Mouse (Mus musculus): ENCODE results near the gene Prkar1a. TPM values are rescaled to one million over a fixed set of nuclear protein-coding genes. Genes with fewer than 3 reads are reported as not detected.

Gene Prkar1a
- polyA plus RNA-seq, 1 experiment from 2014 or later: 435 TPM

DNA sequence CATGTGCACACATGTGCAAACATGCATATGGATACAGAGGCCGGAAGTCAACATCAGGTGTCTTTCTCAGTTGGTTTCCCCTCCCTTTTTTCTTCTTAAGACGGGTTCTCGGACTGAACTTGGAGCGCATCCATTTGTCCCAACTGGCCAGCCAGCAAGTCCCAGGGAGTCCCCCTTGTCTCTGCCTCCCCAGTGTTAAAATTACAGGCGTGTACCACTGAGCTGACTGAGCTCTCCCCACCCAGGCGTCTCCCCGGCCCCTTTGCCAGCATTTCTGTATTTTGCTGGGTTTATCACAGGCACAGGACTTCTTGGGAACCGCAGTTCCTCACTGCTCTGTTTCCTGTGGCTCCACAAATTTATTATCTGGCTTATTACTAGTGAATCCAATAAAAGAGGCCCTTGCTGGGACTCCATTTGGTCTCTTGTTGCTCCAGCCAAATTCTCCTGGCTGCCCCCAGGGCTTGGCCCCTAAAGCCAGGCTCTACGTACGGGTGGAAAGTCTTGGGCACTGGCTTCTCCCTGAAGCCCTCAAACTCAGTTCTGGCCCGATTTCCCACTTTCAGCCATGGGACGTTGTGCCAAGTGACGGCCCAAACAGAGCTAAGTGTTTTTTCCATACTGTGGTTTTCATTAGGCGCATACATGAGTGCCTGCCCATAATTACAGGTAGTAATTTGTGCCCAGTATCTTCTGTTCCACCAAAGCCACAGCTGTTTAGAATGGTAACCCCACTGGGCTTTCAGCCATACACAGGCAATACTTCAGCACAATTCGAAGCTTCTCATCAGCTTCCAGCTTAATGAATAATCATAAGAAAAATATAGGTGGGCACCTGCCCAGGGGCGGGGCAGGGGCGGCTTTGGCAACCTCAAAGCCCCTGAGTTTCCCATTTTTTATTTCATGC lies 65.4 kb downstream of the Prkar1a start:
- 0 out of 2 replicates have a peak overlapping the region, but pooled peaks have one; percentile 18 for H3K27ac ChIP-seq (replicated peaks; ENCODE audit: low read depth, low read length)
- DNase-seq (ENCODE audit: low spot score) (no peak), ATAC-seq (ENCODE audit: low read depth) (peak; percentile 71)
- H3K9me3 ChIP-seq (ENCODE audit: control insufficient read depth, low read length): no peaks in the 10 kb centered on the region
- H3K27me3 ChIP-seq (replicated peaks; ENCODE audit: control insufficient read depth, insufficient read depth, low read length): no peaks in the 10 kb centered on the region
- no peaks in the 10 kb centered on the region for H3K36me3 ChIP-seq (ENCODE audit: control insufficient read depth, insufficient read depth, low read length)
- WGBS: 59% methylated on average over 17 of the region's 17 CpGs
- H3K4me3 ChIP-seq (ENCODE audit: low read depth, low read length): no peak overlapping the region
- no peak overlapping the region for H3K9ac ChIP-seq (ENCODE audit: low read depth, low read length)
- H3K4me2 ChIP-seq (ENCODE audit: low read depth, low read length): 0 out of 2 replicates have a peak overlapping the region, but pooled peaks have one; percentile 5
- peaks cover 22% of the 10 kb centered on the region for H3K4me1 ChIP-seq (ENCODE audit: control insufficient read depth, insufficient read depth, low read length)

DNA sequence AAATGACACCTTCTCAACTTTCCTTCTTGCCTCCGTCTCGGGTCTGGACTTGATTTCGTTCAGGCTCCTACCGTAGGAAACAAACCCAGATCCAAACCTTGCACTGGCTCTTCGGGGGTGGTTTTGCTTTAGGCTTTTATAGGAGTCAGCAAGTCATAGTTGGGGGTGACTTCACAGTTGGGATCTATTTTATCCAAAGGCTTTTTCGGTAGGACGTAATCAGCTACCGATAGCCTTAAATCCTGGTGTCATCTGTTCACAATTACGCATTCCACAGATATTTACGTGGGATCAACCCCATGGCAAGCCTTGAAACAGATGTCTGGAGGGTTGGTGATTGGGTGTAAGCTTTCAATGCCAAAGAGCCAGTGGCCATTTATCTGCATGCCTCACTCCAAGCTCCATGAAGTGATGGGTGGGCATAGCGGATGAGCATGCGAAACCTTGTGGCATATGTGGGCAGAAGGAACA lies 66.1 kb downstream of the Prkar1a start:
- ATAC-seq (ENCODE audit: low read depth) (0 out of 2 replicates have a peak, but pooled peaks have one; percentile 26), DNase-seq (ENCODE audit: low spot score) (peak; percentile 81)
- WGBS: 40% methylated on average over 12 of the region's 12 CpGs
- H3K4me1 ChIP-seq (ENCODE audit: control insufficient read depth, insufficient read depth, low read length): peaks cover 22% of the 10 kb centered on the region
- H3K4me2 ChIP-seq (ENCODE audit: low read depth, low read length): peak overlapping the region; percentile 20; the same call in 1 of the 2 replicates
- H3K9ac ChIP-seq (ENCODE audit: low read depth, low read length): no peak overlapping the region
- H3K36me3 ChIP-seq (ENCODE audit: control insufficient read depth, insufficient read depth, low read length): no peaks in the 10 kb centered on the region
- no peak overlapping the region for H3K4me3 ChIP-seq (ENCODE audit: low read depth, low read length)
- H3K27ac ChIP-seq (replicated peaks; ENCODE audit: low read depth, low read length): peak overlapping the region; percentile 53
- no peaks in the 10 kb centered on the region for H3K9me3 ChIP-seq (ENCODE audit: control insufficient read depth, low read length)
- H3K27me3 ChIP-seq (replicated peaks; ENCODE audit: control insufficient read depth, insufficient read depth, low read length): no peaks in the 10 kb centered on the region

DNA sequence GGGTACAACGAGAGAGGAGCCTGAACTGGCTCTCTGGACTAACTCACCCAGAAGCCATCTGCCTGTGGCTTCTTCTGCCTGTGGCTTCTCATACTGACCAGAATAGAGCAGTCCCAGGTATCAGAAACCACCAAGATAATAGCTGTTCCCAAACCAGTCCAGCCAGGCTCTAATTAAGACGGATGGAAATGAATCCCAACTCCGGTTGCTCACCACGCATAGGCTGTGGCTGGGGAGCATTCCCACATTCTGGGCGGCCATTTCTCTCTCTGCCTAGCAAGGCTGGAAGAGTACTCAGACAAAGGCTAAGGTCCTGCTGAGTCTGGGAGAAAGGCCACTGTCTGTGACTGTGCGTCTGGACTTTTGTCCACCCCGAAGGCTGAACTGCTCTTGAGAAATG lies 67.8 kb downstream of the Prkar1a start:
- Histone ChIP-seq H3K4me1 (ENCODE audit: control insufficient read depth, insufficient read depth, low read length) (peaks cover 27% of the 10 kb centered on the region), H3K36me3 (ENCODE audit: control insufficient read depth, insufficient read depth, low read length) (no peaks in the 10 kb centered on the region), H3K27ac (replicated peaks; ENCODE audit: low read depth, low read length) (no peak overlapping the region), H3K9me3 (ENCODE audit: control insufficient read depth, low read length) (no peaks in the 10 kb centered on the region), H3K9ac (ENCODE audit: low read depth, low read length) (no peak overlapping the region), H3K27me3 (replicated peaks; ENCODE audit: control insufficient read depth, insufficient read depth, low read length) (peaks cover 13% of the 10 kb centered on the region), H3K4me2 (ENCODE audit: low read depth, low read length) (no peak overlapping the region), H3K4me3 (ENCODE audit: low read depth, low read length) (no peak overlapping the region)
- 75% methylated on average over 7 of the region's 7 CpGs for WGBS
- DNase-seq (ENCODE audit: low spot score) (no peak), ATAC-seq (ENCODE audit: low read depth) (no peak)

DNA sequence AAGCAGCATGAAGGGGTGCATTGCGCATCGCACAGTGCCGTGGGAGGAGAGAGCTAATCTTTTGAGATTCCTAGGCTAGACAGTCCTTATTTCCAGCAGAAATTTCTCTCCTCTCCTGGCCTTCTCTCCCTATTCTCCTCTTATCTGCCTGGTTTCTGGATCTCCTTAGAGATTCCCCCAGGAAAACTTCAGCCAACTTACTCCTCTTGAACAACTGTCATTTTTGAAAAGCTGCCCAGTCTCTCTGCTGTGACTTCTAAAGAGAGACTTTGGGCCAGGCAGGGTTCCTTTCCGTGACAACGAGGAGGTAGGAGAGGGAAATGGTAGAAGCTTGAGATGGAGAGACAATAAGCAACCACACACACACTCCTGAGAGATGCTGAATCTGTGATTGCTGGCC lies 68.2 kb downstream of the Prkar1a start:
- no peak overlapping the region for H3K9ac ChIP-seq (ENCODE audit: low read depth, low read length)
- H3K27me3 ChIP-seq (replicated peaks; ENCODE audit: control insufficient read depth, insufficient read depth, low read length): peaks cover 18% of the 10 kb centered on the region
- H3K4me3 ChIP-seq (ENCODE audit: low read depth, low read length): no peak overlapping the region
- 79% methylated on average over 5 of the region's 5 CpGs for WGBS
- DNase-seq (ENCODE audit: low spot score): no peak
- no peaks in the 10 kb centered on the region for H3K36me3 ChIP-seq (ENCODE audit: control insufficient read depth, insufficient read depth, low read length)
- ATAC-seq (ENCODE audit: low read depth): no peak
- no peak overlapping the region for H3K4me2 ChIP-seq (ENCODE audit: low read depth, low read length)
- H3K27ac ChIP-seq (replicated peaks; ENCODE audit: low read depth, low read length): no peak overlapping the region
- peaks cover 31% of the 10 kb centered on the region for H3K4me1 ChIP-seq (ENCODE audit: control insufficient read depth, insufficient read depth, low read length)
- H3K9me3 ChIP-seq (ENCODE audit: control insufficient read depth, low read length): no peaks in the 10 kb centered on the region

DNA sequence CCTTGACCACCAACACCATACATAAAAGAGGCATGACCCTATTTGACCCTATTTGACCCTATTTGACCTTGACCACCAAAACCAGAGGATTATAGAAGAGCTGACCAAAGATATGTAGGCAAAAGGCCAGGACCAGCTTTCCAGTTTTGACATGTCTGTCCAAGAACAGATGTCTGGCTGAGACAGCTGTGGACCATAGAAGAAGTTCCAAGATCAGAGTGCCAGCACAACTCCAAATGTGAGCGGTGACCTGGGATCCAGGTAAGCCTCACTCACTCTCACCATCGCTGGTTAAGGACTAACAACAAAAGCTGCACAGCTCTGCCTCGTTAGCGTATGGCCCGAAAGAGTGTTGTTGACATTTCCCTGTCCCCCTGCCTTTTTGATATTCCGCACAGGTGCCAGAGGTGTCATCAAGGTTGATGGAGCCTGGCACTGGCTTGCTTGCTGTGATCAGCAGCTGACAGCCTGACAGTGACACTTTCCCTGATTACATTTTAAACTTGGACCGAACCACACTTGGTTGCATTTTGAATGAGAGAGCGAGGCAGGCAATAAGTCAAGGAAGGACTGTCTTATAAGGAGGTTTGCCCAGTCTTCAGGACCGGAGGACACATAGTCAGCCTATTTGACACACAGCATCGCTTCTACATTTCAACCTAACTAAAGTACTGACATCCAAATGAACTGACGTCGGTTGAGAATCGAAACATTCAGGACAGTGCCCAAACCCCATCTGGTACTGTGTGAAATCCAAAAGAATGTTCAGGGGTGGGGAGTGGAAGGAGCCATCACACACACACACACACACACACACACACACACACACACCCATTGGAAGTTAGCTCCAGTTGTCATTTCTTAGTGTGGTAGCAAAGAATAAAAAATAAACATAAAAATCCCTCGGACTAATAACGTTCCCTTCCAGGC lies 69.0 kb downstream of the Prkar1a start:
- ATAC-seq (ENCODE audit: low read depth): no peak
- Histone ChIP-seq H3K4me2 (ENCODE audit: low read depth, low read length) (no peak overlapping the region), H3K9me3 (ENCODE audit: control insufficient read depth, low read length) (no peaks in the 10 kb centered on the region), H3K9ac (ENCODE audit: low read depth, low read length) (no peak overlapping the region), H3K27ac (replicated peaks; ENCODE audit: low read depth, low read length) (no peak overlapping the region), H3K27me3 (replicated peaks; ENCODE audit: control insufficient read depth, insufficient read depth, low read length) (peaks cover 18% of the 10 kb centered on the region), H3K4me1 (ENCODE audit: control insufficient read depth, insufficient read depth, low read length) (peaks cover 35% of the 10 kb centered on the region), H3K36me3 (ENCODE audit: control insufficient read depth, insufficient read depth, low read length) (no peaks in the 10 kb centered on the region), H3K4me3 (ENCODE audit: low read depth, low read length) (no peak overlapping the region)
- 82% methylated on average over 15 of the region's 15 CpGs for WGBS
- no peak for DNase-seq (ENCODE audit: low spot score)

Other genes with a start within 250 kb of the Prkar1a start
- 0.08 TPM in 1 of 2 replicates, not detected in the other for gene 9930022D16Rik, start 235.5 kb upstream of the Prkar1a start, polyA plus RNA-seq (2014; fragmentation: Nextera tagmentation; extraction: Ambion mirVana)
- 39.3 and 40.9 TPM in 2 replicates for gene Amz2, start 223.5 kb upstream of the Prkar1a start, polyA plus RNA-seq (2014; fragmentation: Nextera tagmentation; extraction: Ambion mirVana)
- 4.3 and 4.7 TPM in 2 replicates for gene Arsg, start 176.0 kb upstream of the Prkar1a start, polyA plus RNA-seq (2014; fragmentation: Nextera tagmentation; extraction: Ambion mirVana)
- 5.6 and 7.9 TPM in 2 replicates for gene Slc16a6, start 175.8 kb upstream of the Prkar1a start, polyA plus RNA-seq (2014; fragmentation: Nextera tagmentation; extraction: Ambion mirVana)
- 36.1 and 37.8 TPM in 2 replicates for gene Wipi1, start 37.4 kb upstream of the Prkar1a start, polyA plus RNA-seq (2014; fragmentation: Nextera tagmentation; extraction: Ambion mirVana)
- 6.2 and 7.3 TPM in 2 replicates for gene Fam20a, start 72.9 kb downstream of the Prkar1a start, polyA plus RNA-seq (2014; fragmentation: Nextera tagmentation; extraction: Ambion mirVana)
- gene 1700012B07Rik, start 178.6 kb downstream of the Prkar1a start, polyA plus RNA-seq (2014; fragmentation: Nextera tagmentation; extraction: Ambion mirVana): not detected in 2 replicates

All from embryonic facial prominence, embryonic 14.5 days (tissue).